Mouse (Mus musculus): ENCODE measurements around the gene Sprr2d. TPM values are rescaled to one million over a fixed set of nuclear protein-coding genes. Genes with fewer than 3 reads are reported as not detected.

Gene Sprr2d
- total and polyA plus RNA-seq, 3 experiments, result not detected

- intact Hi-C loops (cut with DNase I), result no loop called here
Measured at GRCm38 (mm10) chr3:92361619-92362018, 22.7 kb downstream of the Sprr2d start.

GRCm38 (mm10) chr3:92364887-92365286 is 25.9 kb downstream of the Sprr2d start, which contains the start of gene Sprr2f:
Gene Sprr2f, plus strand, starts transcription at chr3:92365187.
- WGBS, result 49% methylated on average over 3 of the region's 3 CpGs
- Histone ChIP-seq H3K9ac (ENCODE audit: low read depth, low read length) (no peak within 1 kb of the TSS), H3K36me3 (ENCODE audit: control insufficient read depth, insufficient read depth, low read length) (no peaks in the 10 kb centered on the region), H3K79me2 (replicated peaks; ENCODE audit: control insufficient read depth, insufficient read depth, low read length) (no peaks in the 10 kb centered on the region), H3K27ac (no peak within 1 kb of the TSS), H3K4me1 (ENCODE audit: control insufficient read depth, insufficient read depth, low read length) (no peaks in the 10 kb centered on the region), H3K27me3 (ENCODE audit: control insufficient read depth, insufficient read depth, low read length) (no peaks in the 10 kb centered on the region), H3K4me3 (no peak within 1 kb of the TSS)
- no peak for DNase-seq
- intact Hi-C loops (cut with DNase I), result no loop called here
- TF ChIP-seq EP300 (IDR thresholded peaks at IDR 0.05; ENCODE audit: insufficient read depth, low read depth, low read length), result no peak
- no peak for TF ChIP-seq CTCF (IDR thresholded peaks at IDR 0.05)
- no peak for TF ChIP-seq POLR2A (IDR thresholded peaks at IDR 0.05; ENCODE audit: insufficient read depth, low read depth, low read length)

More at GRCm38 (mm10) chr3:92361619-92362018, 22.7 kb downstream of the Sprr2d start:
- no peak for DNase-seq
- Histone ChIP-seq H3K27me3 (ENCODE audit: control insufficient read depth, insufficient read depth, low read length) (no peaks in the 10 kb centered on the region), H3K4me1 (ENCODE audit: control insufficient read depth, insufficient read depth, low read length) (no peaks in the 10 kb centered on the region), H3K27ac (no peak overlapping the region), H3K79me2 (replicated peaks; ENCODE audit: control insufficient read depth, insufficient read depth, low read length) (no peaks in the 10 kb centered on the region), H3K4me3 (no peak overlapping the region), H3K36me3 (ENCODE audit: control insufficient read depth, insufficient read depth, low read length) (no peaks in the 10 kb centered on the region), H3K9ac (ENCODE audit: low read depth, low read length) (no peak overlapping the region)
- TF ChIP-seq CTCF (IDR thresholded peaks at IDR 0.05), result no peak
- TF ChIP-seq POLR2A (IDR thresholded peaks at IDR 0.05; ENCODE audit: insufficient read depth, low read depth, low read length), result no peak
- TF ChIP-seq EP300 (IDR thresholded peaks at IDR 0.05; ENCODE audit: insufficient read depth, low read depth, low read length), result no peak

- no peak for DNase-seq
- no peak overlapping the region for H3K9ac ChIP-seq (ENCODE audit: low read depth, low read length)
- H3K4me1 ChIP-seq (ENCODE audit: control insufficient read depth, insufficient read depth, low read length), result no peaks in the 10 kb centered on the region
- H3K27ac ChIP-seq, result no peak overlapping the region
- no peaks in the 10 kb centered on the region for H3K36me3 ChIP-seq (ENCODE audit: control insufficient read depth, insufficient read depth, low read length)
- intact Hi-C loops (cut with DNase I), result no loop called here
- no peaks in the 10 kb centered on the region for H3K27me3 ChIP-seq (ENCODE audit: control insufficient read depth, insufficient read depth, low read length)
- no peak for TF ChIP-seq POLR2A (IDR thresholded peaks at IDR 0.05; ENCODE audit: insufficient read depth, low read depth, low read length)
- no peak for TF ChIP-seq EP300 (IDR thresholded peaks at IDR 0.05; ENCODE audit: insufficient read depth, low read depth, low read length)
- no peak for TF ChIP-seq CTCF (IDR thresholded peaks at IDR 0.05)
- no peak overlapping the region for H3K4me3 ChIP-seq
- H3K79me2 ChIP-seq (replicated peaks; ENCODE audit: control insufficient read depth, insufficient read depth, low read length), result no peaks in the 10 kb centered on the region
- 64% methylated on average over 2 of the region's 2 CpGs for WGBS
Measured at GRCm38 (mm10) chr3:92373613-92374012, 34.7 kb downstream of the Sprr2d start.

GRCm38 (mm10) chr3:92385385-92385784 is 46.4 kb downstream of the Sprr2d start, which contains the start of gene Sprr2h:
Gene Sprr2h, plus strand, starts transcription at chr3:92385685.
- WGBS, result 65% methylated on average over 1 of the region's 1 CpGs
- intact Hi-C loops (cut with DNase I), result no loop called here

More at GRCm38 (mm10) chr3:92385385-92385784, 46.4 kb downstream of the Sprr2d start, which contains the start of gene Sprr2h:
- H3K79me2 ChIP-seq (replicated peaks; ENCODE audit: control insufficient read depth, insufficient read depth, low read length), result no peaks in the 10 kb centered on the region
- no peak within 1 kb of the TSS for H3K4me3 ChIP-seq
- H3K4me1 ChIP-seq (ENCODE audit: control insufficient read depth, insufficient read depth, low read length), result no peaks in the 10 kb centered on the region
- H3K9ac ChIP-seq (ENCODE audit: low read depth, low read length), result no peak within 1 kb of the TSS
- no peaks in the 10 kb centered on the region for H3K36me3 ChIP-seq (ENCODE audit: control insufficient read depth, insufficient read depth, low read length)
- no peaks in the 10 kb centered on the region for H3K27me3 ChIP-seq (ENCODE audit: control insufficient read depth, insufficient read depth, low read length)
- DNase-seq, result no peak
- no peak within 1 kb of the TSS for H3K27ac ChIP-seq
- TF ChIP-seq EP300 (IDR thresholded peaks at IDR 0.05; ENCODE audit: insufficient read depth, low read depth, low read length) (no peak), POLR2A (IDR thresholded peaks at IDR 0.05; ENCODE audit: insufficient read depth, low read depth, low read length) (no peak), CTCF (IDR thresholded peaks at IDR 0.05) (no peak)

Other genes starting within 250 kb of the Sprr2d start
- not detected for gene Prr9, start 215.2 kb upstream of the Sprr2d start, total RNA-seq (2021)
- not detected in 2 replicates for gene Prr9, start 215.2 kb upstream of the Sprr2d start, polyA plus RNA-seq (2012; rRNA removed)
- gene Lelp1, start 196.4 kb upstream of the Sprr2d start, total RNA-seq (2021), result not detected
- 0.35 and 0.39 TPM in 2 replicates for gene Lelp1, start 196.4 kb upstream of the Sprr2d start, polyA plus RNA-seq (2012; rRNA removed)
- not detected for gene Sprr2a1, start 123.3 kb upstream of the Sprr2d start, total RNA-seq (2021)
- not detected in 2 replicates for gene Sprr2a1, start 123.3 kb upstream of the Sprr2d start, polyA plus RNA-seq (2012; rRNA removed)
- 1 to 10 TPM in 1 of 2 experiments, under 1 TPM in 1; 0.43 to 1.1 TPM for gene Sprr2a2, start 123.2 kb upstream of the Sprr2d start, total RNA-seq (2021)
- 5.7 and 5.8 TPM in 2 replicates for gene Sprr2a2, start 123.2 kb upstream of the Sprr2d start, polyA plus RNA-seq (2012; rRNA removed)
- not detected for gene Sprr2a3, start 53.7 kb upstream of the Sprr2d start, total RNA-seq (2021)
- 0.18 TPM in 2 replicates for gene Sprr2a3, start 53.7 kb upstream of the Sprr2d start, polyA plus RNA-seq (2012; rRNA removed)
- not detected for gene Sprr2b, start 22.5 kb upstream of the Sprr2d start, total RNA-seq (2021)
- not detected in 2 replicates for gene Sprr2b, start 22.5 kb upstream of the Sprr2d start, polyA plus RNA-seq (2012; rRNA removed)
- gene Sprr2e, start 13.0 kb downstream of the Sprr2d start, total RNA-seq (2021), result not detected
- not detected in 2 replicates for gene Sprr2e, start 13.0 kb downstream of the Sprr2d start, polyA plus RNA-seq (2012; rRNA removed)
- not detected for gene Sprr2f, start 26.0 kb downstream of the Sprr2d start, total RNA-seq (2021)
- not detected in 2 replicates for gene Sprr2f, start 26.0 kb downstream of the Sprr2d start, polyA plus RNA-seq (2012; rRNA removed)
- not detected for gene Sprr2h, start 46.5 kb downstream of the Sprr2d start, total RNA-seq (2021)
- gene Sprr2h, start 46.5 kb downstream of the Sprr2d start, polyA plus RNA-seq (2012; rRNA removed), result not detected in 2 replicates
- not detected for gene Sprr2i, start 68.9 kb downstream of the Sprr2d start, total RNA-seq (2021)
- gene Sprr2i, start 68.9 kb downstream of the Sprr2d start, polyA plus RNA-seq (2012; rRNA removed), result not detected in 2 replicates
- gene Sprr2j-ps, start 78.9 kb downstream of the Sprr2d start, total RNA-seq (2021), result not detected
- not detected in 2 replicates for gene Sprr2j-ps, start 78.9 kb downstream of the Sprr2d start, polyA plus RNA-seq (2012; rRNA removed)
- gene Gm9774, start 90.3 kb downstream of the Sprr2d start, total RNA-seq (2021), result 1 to 10 TPM; 3.3 to 3.5 TPM
- 4.6 and 4.7 TPM in 2 replicates for gene Gm9774, start 90.3 kb downstream of the Sprr2d start, polyA plus RNA-seq (2012; rRNA removed)
- not detected for gene Sprr2k, start 93.4 kb downstream of the Sprr2d start, total RNA-seq (2021)
- gene Sprr2k, start 93.4 kb downstream of the Sprr2d start, polyA plus RNA-seq (2012; rRNA removed), result not detected in 2 replicates
- gene Sprr1b, start 99.6 kb downstream of the Sprr2d start, total RNA-seq (2021), result not detected
- not detected in 2 replicates for gene Sprr1b, start 99.6 kb downstream of the Sprr2d start, polyA plus RNA-seq (2012; rRNA removed)
- gene Sprr3, start 119.6 kb downstream of the Sprr2d start, total RNA-seq (2021), result not detected
- not detected in 2 replicates for gene Sprr3, start 119.6 kb downstream of the Sprr2d start, polyA plus RNA-seq (2012; rRNA removed)
- not detected for gene Sprr1a, start 146.8 kb downstream of the Sprr2d start, total RNA-seq (2021)
- gene Sprr1a, start 146.8 kb downstream of the Sprr2d start, polyA plus RNA-seq (2012; rRNA removed), result 0.66 TPM in 1 of 2 replicates, not detected in the other
- gene Sprr4, start 161.4 kb downstream of the Sprr2d start, total RNA-seq (2021), result not detected
- not detected in 2 replicates for gene Sprr4, start 161.4 kb downstream of the Sprr2d start, polyA plus RNA-seq (2012; rRNA removed)
- not detected for gene 2310046K23Rik, start 195.4 kb downstream of the Sprr2d start, total RNA-seq (2021)
- gene 2310046K23Rik, start 195.4 kb downstream of the Sprr2d start, polyA plus RNA-seq (2012; rRNA removed), result not detected in 2 replicates
- gene Ivl, start 234.6 kb downstream of the Sprr2d start, total RNA-seq (2021), result not detected
- gene Ivl, start 234.6 kb downstream of the Sprr2d start, polyA plus RNA-seq (2012; rRNA removed), result not detected in 2 replicates
- gene Smcp, start 249.9 kb downstream of the Sprr2d start, total RNA-seq (2021), result not detected
- 0.86 and 0.91 TPM in 2 replicates for gene Smcp, start 249.9 kb downstream of the Sprr2d start, polyA plus RNA-seq (2012; rRNA removed)